Mouse (Mus musculus) urinary bladder, adult 18-20 months (tissue): ENCODE measurements at regions not wholly inside any gene's neighbourhood (a gene's known extent, or its start where the extent isn't known, plus 50 kb on each side); places are given as distances from the start of the nearest gene placed in this dataset.

Experiments
- DNase-seq, 2 experiments: peaks; one replicate each; pipeline ENCODE4 v3.0.0; 2022; ENCODE audit warnings: low spot score in 2 of 2, mixed read lengths in 2 of 2

- no peak for DNase-seq
These were observed 284.8 kb upstream of the Hs6st1 start for GRCm38 (mm10) chr1:35783427-35783826.

DNA sequence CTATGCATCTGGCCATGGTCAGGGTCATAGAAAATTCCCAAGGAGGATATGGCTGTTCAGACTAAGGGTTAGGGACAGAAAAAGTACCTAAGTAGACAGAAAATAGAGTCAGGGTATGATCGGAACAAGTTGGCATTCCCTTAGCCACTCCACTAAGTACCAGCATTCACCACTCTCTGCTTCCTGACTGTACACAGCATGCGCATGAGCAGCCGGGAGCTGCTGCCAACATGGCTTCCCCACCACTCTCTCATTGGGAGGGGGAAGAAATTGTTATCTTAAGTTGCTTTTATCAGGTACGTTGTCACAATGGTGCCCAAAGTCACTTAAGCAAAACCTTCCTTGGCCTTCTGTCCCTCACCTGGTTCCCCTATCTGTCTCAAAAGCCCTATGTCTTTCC, 282.0 kb upstream of the Hs6st1 start:
- DNase-seq = no peak

DNA sequence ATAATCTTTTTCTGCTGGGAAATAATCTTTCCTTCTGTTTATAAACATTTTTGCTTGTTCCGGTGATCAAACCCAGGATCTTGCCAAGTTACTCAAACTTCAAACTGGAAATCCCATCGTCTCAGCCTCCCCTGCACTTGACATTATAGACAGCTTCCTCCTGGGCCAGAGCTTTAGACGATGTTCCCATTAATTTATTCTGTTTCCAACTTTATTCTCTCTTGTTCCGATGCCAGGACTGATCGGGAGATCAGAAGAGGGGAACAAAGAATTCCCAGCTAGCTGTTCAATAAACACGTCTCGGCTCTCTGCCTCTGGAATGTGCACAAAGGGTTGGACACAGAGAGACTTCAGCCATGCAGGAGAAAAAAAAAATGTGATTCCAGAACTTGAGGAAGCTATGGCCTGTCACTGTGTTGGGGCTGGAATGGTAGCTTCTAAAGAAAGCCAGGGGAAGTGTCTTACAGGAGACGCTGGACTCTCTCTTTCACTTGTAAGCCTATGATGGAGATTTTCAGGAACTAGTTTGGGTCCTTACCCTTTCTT, 281.5 kb upstream of the Hs6st1 start:
- DNase-seq = no peak

DNA sequence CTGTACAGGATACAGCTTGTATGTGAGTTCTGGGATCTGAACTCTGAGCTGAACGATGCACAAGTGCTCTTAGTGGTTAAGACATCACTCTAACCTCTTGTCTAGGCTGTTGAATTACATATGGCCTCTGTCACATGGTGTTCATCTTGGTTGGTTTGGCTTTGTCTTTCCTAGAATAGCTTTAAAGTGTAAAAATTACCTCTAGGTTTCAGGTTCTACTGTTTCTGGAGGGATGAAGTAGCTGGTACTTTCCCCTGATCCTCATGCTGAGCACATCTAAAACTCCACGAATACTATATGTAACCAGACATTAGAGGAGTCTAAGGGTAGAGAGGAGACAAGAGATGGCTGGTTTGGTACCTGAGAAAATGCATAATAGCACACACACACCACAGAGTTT, 271.1 kb upstream of the Hs6st1 start:
- DNase-seq = no peak

- no peak for DNase-seq
These were observed 270.7 kb upstream of the Hs6st1 start for GRCm38 (mm10) chr1:35797526-35797925.

DNA sequence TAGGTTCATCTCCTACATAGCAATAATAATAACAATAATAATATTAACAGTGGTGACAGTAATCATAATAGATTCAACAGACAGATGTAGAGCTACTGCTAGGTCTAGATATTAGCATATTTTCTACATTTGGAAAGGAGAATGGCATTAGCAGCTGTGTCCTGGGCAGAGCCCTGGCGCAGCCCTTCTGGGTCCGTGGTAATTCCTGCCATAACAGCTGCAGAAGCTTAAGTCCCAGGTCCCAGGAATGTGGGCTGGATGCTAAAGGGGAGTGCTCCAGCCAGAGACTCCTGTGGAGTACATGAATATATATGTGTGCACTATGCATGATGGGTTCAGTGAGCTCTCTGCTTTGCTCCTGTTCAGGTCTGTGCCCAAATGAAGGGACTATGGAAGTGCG, 262.7 kb upstream of the Hs6st1 start:
- DNase-seq = no peak

DNA sequence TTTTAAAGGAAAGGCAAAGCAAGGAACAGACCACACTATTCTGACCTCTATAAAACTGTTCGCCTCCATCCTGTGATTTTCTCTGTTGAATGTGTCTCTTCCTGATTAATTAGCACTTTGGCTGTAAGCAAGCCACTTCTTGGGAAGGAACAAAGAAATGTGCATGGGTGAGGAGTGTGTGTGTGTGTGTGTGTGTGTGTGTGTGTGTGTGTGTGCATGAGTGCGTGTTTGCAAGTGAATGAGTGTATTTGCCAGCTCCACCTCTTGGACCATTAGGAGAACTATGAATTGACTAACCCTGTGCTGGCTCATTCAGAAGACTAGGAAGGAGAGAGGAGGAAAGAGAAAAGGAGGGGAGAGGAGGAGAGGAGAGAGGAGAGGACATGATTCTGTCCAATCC, 261.9 kb upstream of the Hs6st1 start:
- no peak for DNase-seq

GRCm38 (mm10) chr1:35806731-35807130, 261.5 kb upstream of the Hs6st1 start:
- DNase-seq = no peak

DNA sequence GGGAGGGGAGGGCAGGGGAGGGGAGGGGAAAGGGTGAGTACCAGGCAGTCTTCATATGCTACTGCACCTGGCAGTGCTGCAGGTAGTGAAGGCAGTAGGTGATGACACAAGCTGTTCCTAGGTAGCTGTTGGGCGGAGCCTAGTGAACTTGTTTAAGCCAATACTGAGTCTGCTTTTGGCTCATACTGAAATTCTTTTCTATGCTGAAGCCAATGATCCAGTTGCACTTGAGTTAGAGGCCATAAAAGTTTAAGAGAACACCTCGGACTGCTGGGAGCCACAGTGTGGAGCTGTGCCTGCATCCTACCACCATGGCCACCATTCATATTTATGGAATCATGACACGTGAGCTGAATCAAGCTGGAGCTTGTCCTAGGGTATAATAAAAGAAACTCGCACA, 259.3 kb upstream of the Hs6st1 start:
- no peak for DNase-seq

- no peak for DNase-seq
These were observed 258.9 kb upstream of the Hs6st1 start for GRCm38 (mm10) chr1:35809341-35809740.

- DNase-seq = no peak
These were observed 257.4 kb upstream of the Hs6st1 start for GRCm38 (mm10) chr1:35810571-35811342.

DNA sequence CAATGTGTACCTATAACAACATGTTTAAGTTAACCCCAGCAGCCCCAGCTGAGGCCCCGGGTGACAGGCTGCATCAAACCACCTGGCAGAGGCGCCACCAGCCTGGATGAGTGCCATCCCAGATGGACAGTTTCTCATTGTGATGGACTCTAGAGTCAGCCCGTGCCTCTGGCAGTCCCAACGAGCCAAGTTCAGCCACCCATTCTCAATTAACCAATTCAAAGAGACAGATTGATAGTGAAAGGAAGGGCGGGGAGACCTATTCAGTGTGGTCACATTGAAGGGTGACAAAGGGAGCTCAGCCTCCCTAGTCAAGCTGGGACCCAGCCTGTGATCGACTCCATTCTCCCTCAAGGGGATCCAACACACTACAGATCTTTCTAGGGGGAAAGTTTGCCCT, 256.8 kb upstream of the Hs6st1 start:
- DNase-seq = no peak

GRCm38 (mm10) chr1:35811795-35812194, 256.4 kb upstream of the Hs6st1 start:
- no peak for DNase-seq

GRCm38 (mm10) chr1:35813625-35814024, 254.6 kb upstream of the Hs6st1 start:
- DNase-seq = no peak

DNA sequence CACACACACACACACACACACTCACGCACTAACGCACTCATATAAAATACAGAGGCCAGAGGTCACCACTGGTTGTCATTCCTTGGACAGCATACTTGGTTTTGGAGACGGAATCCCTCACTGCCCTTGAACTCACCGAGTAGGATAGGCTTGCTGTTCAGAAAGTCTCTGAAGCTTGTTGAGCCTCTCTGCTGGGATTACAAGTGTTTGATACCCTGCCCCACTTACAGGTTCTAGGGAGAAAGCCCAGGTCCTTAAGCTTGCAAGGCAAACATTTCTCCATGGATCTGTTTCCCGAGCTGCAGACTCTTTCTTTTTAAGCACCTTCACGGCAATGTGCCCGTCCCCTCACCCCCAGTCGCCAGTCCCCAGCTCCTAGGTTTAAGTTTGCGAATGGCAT, 254.0 kb upstream of the Hs6st1 start:
- no peak for DNase-seq

DNA sequence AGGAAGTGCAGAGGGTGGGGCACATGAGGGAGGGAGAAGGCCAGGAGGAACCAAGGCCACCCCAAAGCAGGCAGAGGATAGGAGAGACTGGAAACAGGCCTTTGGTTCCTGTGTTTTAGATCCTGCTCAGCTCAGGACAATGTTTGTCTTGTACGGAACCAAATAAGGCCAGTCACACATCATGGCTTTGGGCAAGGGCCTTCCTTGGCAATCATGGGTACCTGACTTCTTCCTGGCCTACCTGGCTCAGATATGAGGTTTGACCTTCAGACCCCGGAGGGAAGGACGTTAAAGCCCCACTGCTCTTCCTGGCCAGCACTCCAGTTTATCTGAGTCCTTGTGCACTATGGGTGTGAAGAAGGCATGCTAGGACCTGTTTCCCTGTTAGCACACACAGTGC, 253.4 kb upstream of the Hs6st1 start:
- DNase-seq = no peak

DNA sequence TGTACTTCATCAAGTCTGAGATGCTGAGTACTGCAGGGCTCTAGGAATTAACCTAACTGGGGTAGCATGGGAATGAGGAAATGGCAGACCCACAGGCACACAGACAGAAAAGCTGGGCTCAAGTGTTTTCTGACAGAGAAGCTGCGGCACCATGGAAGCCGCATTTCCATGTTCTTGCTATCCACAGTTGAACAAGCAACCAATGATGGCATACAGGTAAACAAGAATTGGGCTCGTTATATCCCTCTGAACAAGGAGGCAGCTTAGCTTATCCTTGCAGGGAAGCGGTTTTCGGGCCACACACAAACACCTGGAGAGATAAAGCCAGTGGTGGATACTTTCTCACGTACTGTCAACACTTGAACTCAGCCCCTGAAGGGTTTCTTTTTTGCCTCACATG, 246.4 kb upstream of the Hs6st1 start:
- DNase-seq = no peak

DNA sequence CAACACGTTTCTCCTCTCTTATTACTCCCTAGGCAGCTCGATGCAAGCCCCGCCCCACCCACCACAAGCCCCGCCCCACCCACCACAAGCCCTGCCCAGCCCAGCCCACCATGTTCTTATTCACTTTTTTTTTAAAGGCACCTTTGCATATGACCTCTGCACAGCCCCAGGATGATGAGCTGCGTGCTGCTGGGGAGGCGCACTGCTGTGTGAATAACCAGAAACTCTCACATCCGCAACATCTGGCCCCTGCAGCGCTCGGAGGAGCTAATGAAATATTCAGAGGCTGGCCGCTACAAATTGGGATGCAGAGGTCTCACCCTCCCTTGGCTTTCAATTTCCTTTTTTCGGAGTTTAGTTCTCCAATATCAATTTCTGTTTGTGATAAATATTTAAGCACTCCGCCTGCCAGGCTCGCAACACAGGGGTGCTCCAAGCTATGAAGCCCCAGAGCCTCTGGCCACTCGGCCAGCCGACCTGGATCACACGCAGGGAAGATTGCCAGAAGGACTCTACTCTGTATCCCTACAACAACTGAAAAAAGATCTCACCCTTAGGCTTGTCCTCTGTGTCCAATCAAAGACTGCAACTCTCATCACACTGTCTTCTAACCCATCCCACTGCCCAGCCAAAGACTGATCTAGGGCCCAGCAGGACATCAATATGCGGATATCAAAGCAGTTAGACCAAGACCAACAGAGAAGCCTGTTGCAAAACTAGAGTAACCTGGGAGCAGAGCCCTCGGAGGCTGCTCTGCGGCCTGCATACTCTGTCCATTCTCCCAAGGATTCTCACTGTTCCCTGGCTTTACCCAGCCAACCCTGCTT, 245.6 kb upstream of the Hs6st1 start:
- no peak for DNase-seq

DNA sequence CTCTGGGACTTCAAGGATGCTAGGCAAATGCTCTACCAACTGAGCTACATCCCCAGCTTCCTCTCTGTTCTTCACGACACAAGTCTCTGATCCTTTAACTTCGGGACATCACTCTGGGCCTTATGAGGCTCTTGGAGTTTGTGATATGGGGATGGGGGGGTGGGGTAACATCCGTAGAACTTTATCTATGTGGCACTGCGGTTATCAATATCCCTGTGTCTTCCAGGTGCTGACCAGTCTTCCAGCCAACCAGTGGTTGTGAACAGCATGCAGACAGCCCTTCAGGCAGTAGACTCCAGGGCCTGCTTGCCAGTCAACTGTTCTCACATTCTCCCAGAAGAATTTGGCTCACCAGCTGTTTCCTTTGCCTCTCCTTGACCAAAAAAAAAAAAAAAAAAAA, 244.7 kb upstream of the Hs6st1 start:
- DNase-seq = no peak

DNA sequence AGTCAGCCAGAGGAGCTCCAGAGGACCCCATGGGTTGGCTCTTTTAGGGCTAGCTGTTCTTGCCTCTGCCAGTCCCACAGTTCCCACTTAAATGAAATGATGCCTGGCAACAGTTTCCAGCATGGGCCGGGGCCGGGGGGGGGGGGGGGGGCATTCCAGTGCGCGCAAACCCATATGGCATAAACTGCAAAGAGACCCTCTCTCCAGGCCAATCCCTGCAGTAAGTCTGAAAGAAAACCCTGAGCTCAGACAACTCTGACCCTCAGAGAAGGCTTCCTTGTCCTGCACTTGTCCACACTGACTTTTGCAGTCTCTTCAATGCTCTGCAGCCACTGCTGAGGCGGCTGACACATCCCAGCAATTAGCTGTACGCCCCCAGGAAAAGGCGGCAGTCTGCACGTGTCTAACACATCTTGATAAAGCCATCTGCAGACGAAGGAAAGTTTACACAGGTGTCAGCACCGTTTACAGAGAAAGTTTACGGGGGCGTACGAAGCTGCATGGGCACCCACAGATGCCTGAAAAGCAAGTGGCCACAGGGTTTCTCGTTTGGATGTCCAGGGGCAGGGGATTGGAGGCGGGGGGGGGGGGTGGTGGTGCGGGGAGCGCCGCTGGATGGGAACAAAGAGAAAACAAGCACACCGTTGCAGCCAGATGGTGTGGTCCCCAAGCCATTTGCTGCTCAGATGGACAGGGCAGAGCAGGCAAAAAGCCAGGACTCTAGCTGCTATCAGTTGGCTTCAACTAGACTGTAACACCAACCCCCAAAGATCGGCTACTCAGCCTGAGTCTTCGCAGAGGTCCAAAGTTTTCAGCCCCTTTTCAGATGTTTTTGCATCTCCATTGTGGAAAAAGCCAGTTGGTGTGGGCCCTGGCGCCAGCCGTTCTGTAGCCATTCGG, 244.0 kb upstream of the Hs6st1 start:
- no peak for DNase-seq

- no peak for DNase-seq
These were observed 242.7 kb upstream of the Hs6st1 start for GRCm38 (mm10) chr1:35825531-35825966.

- DNase-seq = no peak
These were observed 241.6 kb upstream of the Hs6st1 start for GRCm38 (mm10) chr1:35826575-35827114.
